Mouse (Mus musculus): ENCODE results near the gene 1700067P10Rik.

The 1700067P10Rik gene

DNA sequence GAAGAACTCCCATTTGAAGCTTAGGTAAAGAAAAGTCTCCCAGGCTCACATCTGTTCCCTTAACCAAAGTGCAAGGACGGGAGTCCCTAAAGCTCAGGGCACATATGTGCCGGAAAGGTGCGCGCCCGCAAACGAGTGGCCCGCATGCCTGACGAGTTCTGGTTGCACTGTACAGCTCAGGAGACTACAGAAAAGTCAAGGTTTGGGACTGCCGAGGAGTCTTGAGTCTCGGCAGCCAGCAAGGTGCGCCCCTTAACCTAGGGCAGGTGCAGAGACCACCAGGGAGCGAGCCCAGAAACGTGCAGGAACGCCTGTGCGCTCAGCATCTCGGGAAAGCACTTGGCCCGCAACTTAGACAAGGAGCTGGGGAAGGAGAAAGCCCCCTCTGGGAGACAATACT is 7.2 kb downstream of the 1700067P10Rik start:
- no peak for DNase-seq (ENCODE audit: low spot score)

DNA sequence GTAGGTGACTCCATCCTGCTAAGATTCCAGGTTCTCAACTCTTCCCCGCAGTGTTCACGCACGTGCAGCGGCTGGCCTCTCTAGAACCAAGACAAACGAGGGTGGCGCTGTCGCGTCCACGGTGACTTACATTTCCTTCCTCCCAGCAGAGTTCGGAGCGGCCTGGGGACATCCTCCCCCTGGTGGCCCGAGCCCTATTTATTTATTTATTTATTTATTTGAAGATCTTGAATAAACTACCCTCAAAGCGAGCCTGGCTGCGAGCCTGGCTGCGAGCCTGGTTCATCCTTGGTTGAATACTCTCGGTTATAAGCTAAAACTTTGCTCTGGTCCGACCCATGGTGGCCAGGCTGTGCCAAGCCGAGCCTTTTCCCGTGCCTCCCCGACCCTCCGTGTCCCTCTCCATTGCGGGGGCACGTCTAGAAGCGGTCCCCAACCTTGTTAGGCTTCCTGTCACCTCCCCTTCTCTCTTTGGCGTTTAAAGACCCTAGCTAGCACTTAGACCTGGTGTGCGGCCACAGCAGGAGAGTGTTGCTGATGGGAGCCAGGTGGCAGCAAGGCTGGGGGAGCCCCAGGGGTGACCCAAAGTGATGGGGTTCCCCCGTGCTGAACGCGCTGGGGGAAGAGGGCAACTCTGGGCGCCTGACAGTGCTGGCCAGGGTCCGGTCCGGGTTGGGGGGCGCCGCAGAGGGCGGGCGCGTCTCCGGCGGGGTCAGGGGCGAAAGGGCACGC is 8.1 kb downstream of the 1700067P10Rik start:
- DNase-seq (ENCODE audit: low spot score): no peak

GRCm38 (mm10) chr17:48097743-48098527 is 8.8 kb downstream of the 1700067P10Rik start:
- no peak for DNase-seq (ENCODE audit: low spot score)

- DNase-seq (ENCODE audit: low spot score): no peak
Measured at GRCm38 (mm10) chr17:48098528-48098890, 9.4 kb downstream of the 1700067P10Rik start.

DNA sequence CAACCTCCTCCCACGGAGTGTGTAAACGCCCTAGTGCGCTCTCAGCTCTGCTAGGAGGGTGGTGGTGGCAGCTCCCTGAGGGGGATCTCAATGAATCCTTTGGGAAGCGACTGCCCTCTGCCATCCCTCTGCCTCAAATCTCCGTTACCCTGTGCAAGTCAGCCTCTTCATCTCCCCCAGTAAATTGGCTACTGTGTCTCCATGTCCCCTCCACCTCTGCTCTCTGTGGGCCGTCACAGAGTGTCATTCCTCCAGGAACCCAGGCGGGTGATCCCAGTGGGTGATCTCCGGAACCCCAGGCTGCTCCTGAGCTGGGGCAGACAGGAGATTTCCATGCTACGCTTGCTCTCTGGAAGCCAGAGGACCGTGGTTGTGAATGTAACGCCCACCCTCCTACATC is 10.2 kb downstream of the 1700067P10Rik start:
- no peak for DNase-seq (ENCODE audit: low spot score)

DNA sequence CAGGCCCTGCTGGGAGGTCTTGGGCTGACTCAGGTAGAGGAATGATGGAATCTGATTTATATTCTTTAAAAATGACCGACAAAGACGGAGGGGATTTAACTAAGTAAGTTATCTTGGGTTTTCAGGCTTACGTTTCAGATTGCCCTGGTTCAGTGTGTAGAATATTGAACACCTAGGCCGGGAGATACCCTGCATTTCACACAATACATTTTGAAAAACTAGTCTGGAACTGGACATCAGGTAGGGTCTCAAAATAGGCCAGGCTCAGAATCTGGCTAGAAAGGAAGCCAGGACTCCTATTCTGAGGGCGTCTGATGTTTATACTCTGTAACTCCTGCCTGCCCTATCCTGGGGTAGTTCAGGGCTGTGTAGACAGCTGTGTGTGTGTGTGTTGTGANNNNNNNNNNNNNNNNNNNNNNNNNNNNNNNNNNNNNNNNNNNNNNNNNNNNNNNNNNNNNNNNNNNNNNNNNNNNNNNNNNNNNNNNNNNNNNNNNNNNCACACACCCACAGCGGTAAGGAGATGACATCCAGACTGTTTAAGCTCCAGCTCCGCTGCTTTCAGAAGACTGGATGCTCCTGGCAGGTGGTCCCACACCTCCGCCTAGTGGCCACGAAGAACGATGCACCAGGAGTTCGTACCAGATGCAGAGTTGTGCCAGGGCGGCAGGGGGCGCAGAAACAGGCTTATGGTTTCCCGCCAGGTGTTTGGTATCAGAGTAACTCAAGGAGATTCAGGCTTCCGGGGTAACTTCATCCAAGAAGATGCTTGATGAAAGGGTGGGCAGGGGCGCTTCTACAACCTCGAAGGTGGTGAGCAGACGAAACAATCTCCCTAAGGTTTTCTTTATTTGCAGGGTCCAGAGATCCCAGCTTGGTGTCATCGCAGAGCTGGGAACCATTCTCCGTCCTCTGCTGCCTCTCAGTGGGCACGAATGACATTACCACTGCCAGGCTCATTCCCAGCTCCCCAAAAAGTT is 11.6 kb downstream of the 1700067P10Rik start:
- DNase-seq (ENCODE audit: low spot score): peak; percentile 42

DNA sequence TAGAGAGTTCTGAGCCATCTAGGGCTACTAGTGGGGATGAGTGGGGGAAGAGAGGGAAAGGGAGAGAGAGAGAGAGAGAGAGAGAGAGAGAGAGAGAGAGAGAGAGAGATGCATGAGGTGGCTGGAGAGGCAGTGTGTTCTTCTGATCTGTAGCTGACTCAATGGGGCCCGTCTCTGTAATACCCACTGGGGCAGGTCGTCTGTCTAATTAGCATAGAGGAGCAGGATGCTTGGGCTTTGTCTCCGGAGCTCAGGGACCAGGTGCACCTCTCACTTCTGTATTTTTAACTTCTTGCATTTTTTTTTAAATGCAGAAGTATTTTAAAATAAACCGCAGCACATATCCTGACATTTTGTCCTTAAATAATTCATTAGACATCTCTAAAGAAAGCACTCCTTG is 18.2 kb downstream of the 1700067P10Rik start:
- no peak for DNase-seq (ENCODE audit: low spot score)

DNA sequence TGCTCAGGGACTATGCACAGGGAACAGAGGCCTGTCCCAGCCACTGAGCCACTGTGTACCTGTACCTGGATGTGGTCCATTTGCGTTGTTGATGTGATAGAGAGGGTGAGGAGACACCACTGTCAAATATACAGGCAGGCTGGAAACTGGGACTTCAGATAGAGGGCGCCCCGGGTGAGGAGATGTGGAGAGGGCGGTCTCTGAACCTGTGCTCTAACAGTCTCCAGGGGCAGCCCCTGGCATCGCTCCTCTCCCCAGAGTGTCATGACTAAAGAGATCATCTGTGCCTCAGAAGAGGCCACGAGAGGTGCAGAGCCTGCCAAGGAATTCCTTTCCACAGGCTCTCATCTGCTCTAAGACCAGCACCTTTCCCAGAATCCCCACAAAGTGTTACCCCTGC is 18.7 kb downstream of the 1700067P10Rik start:
- no peak for DNase-seq (ENCODE audit: low spot score)

DNA sequence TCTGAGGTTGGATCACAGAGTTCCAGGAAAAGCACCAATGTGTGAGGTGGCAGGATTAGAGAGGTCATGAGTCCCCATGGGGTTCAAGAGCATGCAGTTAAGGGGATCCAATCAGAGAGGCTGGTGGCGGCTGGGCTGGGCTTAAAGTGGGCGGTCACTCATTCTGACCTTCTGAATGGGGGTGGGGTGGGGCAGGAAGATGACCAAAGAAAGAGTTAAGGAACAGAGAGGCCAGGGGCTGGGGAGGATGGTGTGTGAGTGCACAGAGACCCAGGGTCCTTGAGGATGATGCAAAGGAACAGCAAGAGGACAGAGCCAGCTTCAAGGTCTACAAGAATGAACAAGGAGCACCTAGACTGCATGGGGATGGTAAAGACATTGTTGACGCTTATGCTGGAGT is 19.4 kb downstream of the 1700067P10Rik start:
- DNase-seq (ENCODE audit: low spot score): no peak

- no peak for DNase-seq (ENCODE audit: low spot score)
Measured at GRCm38 (mm10) chr17:48110547-48111287, 21.6 kb downstream of the 1700067P10Rik start.

- DNase-seq (ENCODE audit: low spot score): no peak
Measured at GRCm38 (mm10) chr17:48118570-48118969, 29.5 kb downstream of the 1700067P10Rik start.

- peak; percentile 62 for DNase-seq (ENCODE audit: low spot score)
Measured at GRCm38 (mm10) chr17:48119656-48120055, 30.5 kb downstream of the 1700067P10Rik start.

DNA sequence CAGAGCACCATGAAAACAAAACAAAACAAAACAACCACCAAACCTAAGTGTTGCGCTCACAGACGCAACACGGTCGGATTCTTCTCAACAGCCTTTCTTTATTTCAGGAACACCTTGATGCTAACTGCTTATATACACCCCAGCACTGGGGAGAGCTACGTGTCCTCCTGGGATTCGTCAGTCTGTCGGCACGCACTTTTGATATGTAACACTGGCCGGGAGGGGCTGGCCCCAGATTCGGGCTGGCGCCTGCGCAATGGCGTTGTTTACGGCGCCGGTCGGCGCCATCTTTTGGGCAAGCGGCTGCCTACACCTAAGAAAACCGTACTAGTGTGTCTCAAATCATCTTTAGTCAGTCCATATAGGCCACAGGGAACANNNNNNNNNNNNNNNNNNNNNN is 31.3 kb downstream of the 1700067P10Rik start:
- DNase-seq (ENCODE audit: low spot score): no peak

GRCm38 (mm10) chr17:48132810-48133209 is 43.7 kb downstream of the 1700067P10Rik start:
- DNase-seq (ENCODE audit: low spot score): no peak

All from spleen, adult 12 weeks (tissue).